Mouse (Mus musculus) cortical plate, adult 2 months (tissue): ENCODE measurements at regions not wholly inside any gene's neighbourhood (a gene's known extent, or its start where the extent isn't known, plus 50 kb on each side); places are given as distances from the start of the nearest gene placed in this dataset.

Source experiments
- CTCF ChIP-seq: fragments of 200-500 bp; IDR thresholded peaks from 2 replicates; pipeline ENCODE4 v1.5.1; 2011; ENCODE audit warnings: mild to moderate bottlenecking, control low read depth, low read length; ENCODE audit not compliant: insufficient read depth; ENCODE audit errors: extremely low read depth
- POLR2A ChIP-seq: fragments of 200-500 bp; IDR thresholded peaks from 2 replicates; pipeline ENCODE4 v1.6.1; 2011; ENCODE audit warnings: mild to moderate bottlenecking, low read length, control low read depth; ENCODE audit not compliant: insufficient read depth; ENCODE audit errors: extremely low read depth

- TF ChIP-seq POLR2A: no peak
- no peak for TF ChIP-seq CTCF
Observed at GRCm38 (mm10) chr10:44846149-44846548, 220.9 kb upstream of the Prep start.
